Mouse (Mus musculus) midbrain, embryonic 12.5 days (tissue): ENCODE results near the gene Zfp276. TPM values are rescaled to one million over a fixed set of nuclear protein-coding genes. Genes with fewer than 3 reads are reported as not detected.
A peak's percentile ranks its signal among the peaks of the same experiment; 100 is the strongest.

Experiments
- ATAC-seq: fragments of 200-750 bp; cut with Nextera tagmentation; 2 replicates; pipeline ENCODE4 v1.8.0; 2017; ENCODE audit warnings: low read depth, moderate TSS enrichment, moderate library complexity; ENCODE audit not compliant: low FRiP score
- H3K27ac ChIP-seq: fragments of 300-500 bp; sonication (generic); replicated peaks from 2 replicates; pipeline ENCODE4 v1.5.1; 2016; ENCODE audit warnings: mild to moderate bottlenecking
- H3K27me3 ChIP-seq: fragments of 300-500 bp; sonication (generic); 2 replicates; pipeline ENCODE4 v1.6.1; 2016; ENCODE audit warnings: mild to moderate bottlenecking
- H3K36me3 ChIP-seq: fragments of 300-500 bp; sonication (generic); 2 replicates; pipeline ENCODE4 v1.6.1; 2016
- H3K4me1 ChIP-seq: fragments of 300-500 bp; sonication (generic); 2 replicates; pipeline ENCODE4 v1.6.1; 2016
- H3K4me2 ChIP-seq: fragments of 300-500 bp; sonication (generic); replicated peaks from 2 replicates; pipeline ENCODE4 v1.6.1; 2016; ENCODE audit warnings: mild to moderate bottlenecking, moderate library complexity
- H3K4me3 ChIP-seq: fragments of 300-500 bp; sonication (generic); 2 replicates; pipeline ENCODE4 v1.5.1; 2016; ENCODE audit warnings: mild to moderate bottlenecking
- H3K9ac ChIP-seq: fragments of 300-500 bp; sonication (generic); replicated peaks from 2 replicates; pipeline ENCODE4 v1.6.1; 2016; ENCODE audit warnings: mild to moderate bottlenecking, moderate library complexity
- H3K9me3 ChIP-seq: fragments of 300-500 bp; sonication (generic); 2 replicates; pipeline ENCODE4 v1.6.1; 2016; ENCODE audit warnings: mild to moderate bottlenecking
- WGBS: fragments of 180-500 bp; shearing (Covaris S2); methylation state at CpG from one replicate; pipeline ENCODE4 v1.1.7; 2016; 5-methylcytosine and 5-hydroxymethylcytosine counted together
- polyA plus RNA-seq: library from polyadenylated mRNA; unstranded; fragments of >200 nt; fragmentation: Nextera tagmentation; extraction: Ambion mirVana; gene quantifications from 2 replicates; pipeline ENCODE4 v1.2.1, GENCODE M21; 2016

Gene Zfp276
- polyA plus RNA-seq, 1 experiment from 2014 or later, result 28.2 TPM

DNA sequence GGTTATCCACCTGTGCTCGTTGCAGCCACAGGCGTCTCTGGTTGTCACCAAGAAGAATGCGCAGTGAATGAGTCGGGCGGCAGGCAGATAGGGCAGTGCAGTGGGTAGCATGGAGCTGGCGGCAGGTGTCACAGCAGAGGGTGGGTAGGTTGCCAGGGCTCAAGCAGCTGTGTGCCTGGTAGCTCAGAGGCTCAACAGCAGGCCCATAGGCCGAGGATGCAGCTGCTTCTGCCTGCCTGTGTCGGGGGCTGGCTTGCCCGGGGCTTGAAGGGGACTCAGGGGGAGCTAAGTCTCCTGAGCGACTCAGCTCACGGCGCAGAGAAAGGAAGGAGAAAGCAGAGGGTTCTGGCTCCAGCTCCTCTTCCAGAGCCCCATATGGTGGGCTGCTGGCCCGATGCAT lies 20.7 kb upstream of the Zfp276 start:
- Histone ChIP-seq H3K4me2 (no peak overlapping the region), H3K27me3 (peaks cover 42% of the 10 kb centered on the region), H3K9me3 (no peaks in the 10 kb centered on the region), H3K36me3 (peaks cover 12% of the 10 kb centered on the region), H3K27ac (no peak overlapping the region), H3K9ac (no peak overlapping the region), H3K4me1 (peaks cover 22% of the 10 kb centered on the region), H3K4me3 (no peak overlapping the region)
- no peak for ATAC-seq
- WGBS, result 59% methylated on average over 13 of the region's 13 CpGs

DNA sequence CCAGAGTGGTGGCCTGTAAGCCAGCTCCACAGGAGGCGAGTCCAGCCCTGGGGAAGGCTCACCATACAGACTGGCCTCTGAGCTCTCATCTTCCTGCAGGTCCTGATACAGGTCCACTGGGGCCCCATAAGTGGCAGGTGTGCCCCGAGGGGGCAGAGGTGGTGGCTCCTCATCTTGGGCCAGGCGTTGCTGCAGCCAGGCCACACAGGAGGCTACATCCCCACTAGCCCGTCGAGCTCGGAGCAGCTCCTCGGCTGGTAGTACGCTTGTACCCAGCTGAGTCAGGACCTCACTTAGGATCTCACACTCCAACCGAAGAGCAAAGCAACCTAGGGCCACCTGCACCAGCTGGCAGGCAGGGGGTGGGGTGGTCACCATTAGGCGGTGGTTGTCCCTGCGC lies 20.2 kb upstream of the Zfp276 start:
- H3K4me3 ChIP-seq, result no peak overlapping the region

DNA sequence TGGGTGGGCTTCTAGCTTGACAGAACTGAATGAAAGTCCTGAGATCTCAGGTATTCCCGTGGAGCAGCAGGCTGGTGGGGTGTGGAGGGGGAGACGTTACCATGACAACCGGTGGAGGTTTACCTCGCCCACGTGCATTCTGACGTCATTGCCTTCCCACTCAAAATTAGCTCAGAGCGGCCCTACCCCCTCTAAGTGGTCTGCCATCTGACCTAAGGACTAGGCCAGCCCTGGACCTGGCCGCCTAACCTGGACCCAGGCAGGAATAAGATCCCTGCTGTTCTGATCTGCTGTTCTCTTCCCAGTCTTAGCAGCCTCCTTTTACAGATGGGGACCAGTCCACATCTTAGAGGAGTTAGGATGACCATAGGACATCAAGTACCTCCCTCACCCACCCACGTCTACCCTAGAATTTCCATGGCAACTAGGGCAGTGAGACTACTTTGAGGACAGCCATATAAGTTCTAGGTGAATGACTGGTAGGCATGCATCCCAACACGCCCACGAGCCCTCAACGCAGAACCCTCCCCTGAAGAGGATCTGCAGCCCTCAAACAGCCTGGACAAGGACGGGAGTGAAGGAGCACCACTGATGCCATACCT lies 19.0 kb upstream of the Zfp276 start:
- peak overlapping the region; percentile 46 for H3K4me3 ChIP-seq
- H3K4me2 ChIP-seq, result peak overlapping the region; percentile 82
- no peaks in the 10 kb centered on the region for H3K9me3 ChIP-seq
- no peak for ATAC-seq
- WGBS, result 41% methylated on average over 13 of the region's 13 CpGs
- peaks cover 42% of the 10 kb centered on the region for H3K27me3 ChIP-seq
- H3K27ac ChIP-seq, result no peak overlapping the region
- peak overlapping the region; percentile 59 for H3K9ac ChIP-seq
- H3K36me3 ChIP-seq, result no peaks in the 10 kb centered on the region
- peaks cover 22% of the 10 kb centered on the region for H3K4me1 ChIP-seq

More for the DNA sequence above, 20.2 kb upstream of the Zfp276 start:
- H3K9ac ChIP-seq, result no peak overlapping the region
- peaks cover 22% of the 10 kb centered on the region for H3K4me1 ChIP-seq
- H3K27me3 ChIP-seq, result peaks cover 42% of the 10 kb centered on the region
- no peaks in the 10 kb centered on the region for H3K9me3 ChIP-seq
- 81% methylated on average over 11 of the region's 11 CpGs for WGBS
- no peak for ATAC-seq
- peaks cover 7% of the 10 kb centered on the region for H3K36me3 ChIP-seq
- H3K27ac ChIP-seq, result no peak overlapping the region
- H3K4me2 ChIP-seq, result no peak overlapping the region

DNA sequence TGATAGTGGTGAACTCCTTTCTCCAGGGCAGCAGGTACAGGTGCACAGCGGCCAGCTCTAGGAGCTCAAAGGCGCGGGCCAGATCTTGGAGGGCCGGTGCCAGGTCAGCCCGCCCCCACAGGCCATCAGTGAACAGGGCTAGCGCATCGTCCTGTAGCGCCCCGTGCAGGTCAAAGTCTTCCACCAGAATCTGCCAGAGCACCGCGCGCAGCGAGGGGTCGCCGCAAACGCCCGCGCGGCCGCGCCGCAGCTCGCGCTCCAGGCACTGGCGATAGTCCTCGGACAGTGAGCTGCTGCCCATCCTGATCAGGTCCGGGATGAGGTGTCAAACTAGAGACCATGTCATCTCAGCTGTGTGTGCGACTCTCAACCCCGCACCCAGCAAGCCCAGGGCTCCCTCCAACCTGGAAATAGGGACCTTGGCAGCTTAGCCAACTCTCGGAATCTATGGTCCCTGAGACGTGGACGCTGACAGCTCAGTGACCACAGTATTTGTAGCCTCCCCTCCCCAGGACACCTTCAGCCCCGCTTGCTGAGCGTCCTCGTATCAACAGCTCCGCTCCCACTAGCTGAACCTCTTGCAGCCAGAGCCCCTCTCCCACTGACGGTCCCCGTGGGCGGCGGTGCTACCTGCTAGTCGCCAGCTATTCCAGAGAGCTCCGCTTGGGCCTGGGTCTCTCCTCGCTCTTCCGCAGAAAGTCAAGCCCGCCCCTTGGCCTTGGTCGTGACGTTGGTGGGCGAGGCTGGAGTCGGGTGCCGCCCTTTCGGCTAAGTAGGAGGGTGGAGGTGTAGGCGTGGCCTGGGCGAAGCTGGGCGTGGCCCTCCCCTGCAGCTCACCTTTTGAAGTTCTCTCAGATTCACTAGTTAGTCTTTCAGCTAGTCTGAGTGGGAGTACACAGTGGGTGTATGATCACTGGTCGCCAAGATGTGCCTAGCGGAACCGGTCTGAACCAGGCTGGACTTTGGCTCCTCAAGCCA lies 18.2 kb upstream of the Zfp276 start, which contains the start of gene Spata2l:
Gene Spata2l (minus strand): TSS at position 714 of the 978 bp plus-strand sequence.
- H3K9ac ChIP-seq, result peak within 1 kb of the TSS; percentile 59
- 2% methylated on average over 57 of the region's 57 CpGs for WGBS
- no peaks in the 10 kb centered on the region for H3K9me3 ChIP-seq
- H3K27me3 ChIP-seq, result peaks cover 42% of the 10 kb centered on the region
- ATAC-seq, result peak; percentile 75
- H3K27ac ChIP-seq, result no peak within 1 kb of the TSS
- H3K36me3 ChIP-seq, result no peaks in the 10 kb centered on the region
- H3K4me2 ChIP-seq, result peak within 1 kb of the TSS; percentile 82
- H3K4me3 ChIP-seq, result peak within 1 kb of the TSS; percentile 46
- H3K4me1 ChIP-seq, result peaks cover 22% of the 10 kb centered on the region

DNA sequence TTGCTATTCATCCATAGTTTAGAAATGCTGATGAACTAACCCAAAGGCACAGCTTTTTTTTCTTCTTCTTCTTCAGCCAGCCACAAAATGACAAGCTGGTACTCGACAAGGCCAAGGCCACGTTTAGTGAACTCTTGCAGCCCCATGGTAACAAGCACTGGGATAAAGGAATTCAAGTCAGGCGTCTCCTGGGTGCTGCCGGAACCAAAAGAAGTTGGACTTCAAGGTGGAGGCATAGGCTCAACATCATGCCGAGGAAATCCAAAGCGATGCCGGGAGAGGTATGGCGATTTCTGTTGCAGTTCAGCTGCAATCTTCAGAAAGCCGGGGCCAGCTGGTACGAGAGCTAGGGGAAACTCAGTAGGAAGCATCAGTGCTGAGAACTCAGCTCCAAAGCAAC lies 14.6 kb upstream of the Zfp276 start:
- peaks cover 21% of the 10 kb centered on the region for H3K4me1 ChIP-seq
- H3K36me3 ChIP-seq, result peaks cover 30% of the 10 kb centered on the region
- no peaks in the 10 kb centered on the region for H3K9me3 ChIP-seq
- H3K27ac ChIP-seq, result no peak overlapping the region
- H3K27me3 ChIP-seq, result peaks cover 24% of the 10 kb centered on the region
- ATAC-seq, result no peak
- H3K4me2 ChIP-seq, result no peak overlapping the region
- 84% methylated on average over 10 of the region's 10 CpGs for WGBS
- no peak overlapping the region for H3K4me3 ChIP-seq
- no peak overlapping the region for H3K9ac ChIP-seq

DNA sequence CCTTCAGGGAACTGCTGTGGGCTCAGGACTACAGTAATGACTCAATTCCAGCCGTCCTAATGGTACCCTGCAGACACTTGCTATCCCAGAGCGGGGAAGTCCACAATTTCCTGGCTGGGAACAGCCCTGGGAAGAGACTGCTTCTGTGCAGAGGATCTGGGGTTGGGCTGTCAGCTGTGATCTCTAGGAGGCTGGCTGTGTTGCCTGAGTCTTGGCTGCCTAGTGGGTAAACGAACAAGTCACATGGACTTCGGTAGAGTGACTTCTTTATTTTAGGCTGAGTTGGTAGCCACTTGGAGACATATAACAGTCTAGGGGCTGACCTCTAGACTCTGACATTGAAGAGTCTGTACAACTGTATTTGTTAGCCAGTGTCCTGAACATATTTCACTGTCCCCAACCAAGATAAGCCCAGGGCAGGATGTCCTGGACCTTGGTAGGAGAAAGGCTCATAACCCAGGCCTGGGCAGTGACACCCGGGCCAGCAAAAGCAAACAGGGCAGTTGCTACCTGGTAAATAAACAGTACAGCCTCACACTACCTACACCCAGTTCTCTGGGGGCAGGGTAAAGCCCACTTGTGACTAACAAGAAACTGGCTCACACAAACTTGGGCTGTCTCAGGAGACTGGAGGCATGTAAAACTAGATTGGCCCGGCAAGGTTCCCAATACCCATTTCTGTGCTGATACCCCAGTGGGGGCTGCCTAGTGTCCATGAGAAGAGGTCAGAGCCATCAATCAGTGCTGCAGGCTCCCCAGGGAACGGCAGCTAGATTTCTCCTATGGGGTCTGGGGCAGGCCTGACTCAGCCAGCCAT lies 11.7 kb upstream of the Zfp276 start:
- no peak for ATAC-seq
- Histone ChIP-seq H3K27me3 (no peaks in the 10 kb centered on the region; the same call in 1 of the 2 replicates), H3K9ac (no peak overlapping the region), H3K4me3 (no peak overlapping the region), H3K4me1 (no peaks in the 10 kb centered on the region), H3K4me2 (no peak overlapping the region), H3K36me3 (peaks cover 59% of the 10 kb centered on the region), H3K9me3 (no peaks in the 10 kb centered on the region), H3K27ac (no peak overlapping the region)
- WGBS, result 93% methylated on average over 7 of the region's 7 CpGs

DNA sequence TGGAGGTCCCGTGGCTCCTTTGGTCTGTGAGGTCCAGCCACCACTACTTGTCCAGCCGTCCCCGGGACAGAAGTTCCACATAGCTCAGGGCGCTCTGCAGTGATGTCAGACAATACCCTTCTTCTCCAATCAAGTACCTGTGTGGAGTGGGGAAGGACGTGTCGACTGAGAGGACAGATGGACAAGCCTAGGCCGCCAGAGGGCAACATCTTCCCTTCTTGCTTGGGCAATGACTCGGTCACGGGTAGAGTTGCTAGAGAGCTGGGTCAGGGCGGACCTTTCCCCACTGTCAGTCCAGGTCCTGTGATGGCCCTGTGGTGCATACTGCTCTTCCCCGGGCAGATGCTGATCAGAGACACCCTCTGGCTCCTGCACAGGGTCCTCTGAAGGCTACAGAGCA lies 10.9 kb upstream of the Zfp276 start:
- ATAC-seq, result no peak
- no peaks in the 10 kb centered on the region for H3K4me1 ChIP-seq
- no peaks in the 10 kb centered on the region; the same call in 1 of the 2 replicates for H3K27me3 ChIP-seq
- no peak overlapping the region for H3K4me3 ChIP-seq
- H3K27ac ChIP-seq, result no peak overlapping the region
- H3K36me3 ChIP-seq, result peaks cover 67% of the 10 kb centered on the region
- H3K4me2 ChIP-seq, result no peak overlapping the region
- WGBS, result 67% methylated on average over 11 of the region's 11 CpGs
- H3K9me3 ChIP-seq, result no peaks in the 10 kb centered on the region
- no peak overlapping the region for H3K9ac ChIP-seq

DNA sequence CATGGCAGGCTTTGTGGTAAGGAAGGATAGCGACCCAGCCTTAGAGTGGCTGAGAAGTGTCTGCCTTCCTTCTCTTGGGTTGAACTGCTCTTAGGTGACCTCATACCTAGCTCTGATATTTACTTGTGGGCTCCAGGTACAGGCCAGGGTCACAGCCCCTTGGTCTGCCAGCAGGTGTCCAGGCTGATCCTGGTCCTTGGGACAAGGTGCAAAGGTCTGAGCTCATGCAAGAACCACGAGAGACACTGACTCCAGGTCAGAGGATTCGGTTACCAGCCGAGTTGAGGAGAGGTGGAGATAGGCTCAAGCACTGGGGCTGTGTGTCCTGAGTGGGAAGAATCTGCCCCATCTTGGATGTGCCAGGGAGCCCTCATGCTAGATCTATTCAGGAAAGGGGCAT lies 9.6 kb upstream of the Zfp276 start:
- Histone ChIP-seq H3K4me2 (no peak overlapping the region), H3K27me3 (no peaks in the 10 kb centered on the region), H3K36me3 (peaks cover 80% of the 10 kb centered on the region), H3K4me1 (no peaks in the 10 kb centered on the region), H3K4me3 (no peak overlapping the region), H3K9me3 (no peaks in the 10 kb centered on the region), H3K27ac (no peak overlapping the region), H3K9ac (no peak overlapping the region)
- ATAC-seq, result no peak
- WGBS, result over 99% methylated on average over 4 of the region's 4 CpGs

DNA sequence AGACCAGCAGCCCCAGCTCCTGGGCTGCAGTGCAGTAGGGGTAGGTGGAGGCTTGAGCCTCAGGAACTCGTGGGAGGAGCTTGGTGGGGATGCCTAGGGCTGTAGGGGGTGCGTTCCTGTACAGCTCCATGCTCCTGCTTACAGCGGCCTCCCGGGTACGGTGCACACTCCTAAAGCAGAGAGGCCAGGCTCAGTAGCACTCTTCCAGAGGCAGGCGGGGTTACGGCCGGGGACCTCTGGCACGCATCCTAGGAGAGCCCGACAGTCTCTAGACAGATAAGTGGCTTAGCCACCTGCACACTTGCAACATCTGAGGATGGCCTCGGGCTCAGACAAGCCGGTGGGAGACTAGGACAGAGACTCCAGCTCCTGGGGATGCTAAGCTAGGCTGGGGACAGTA lies 8.5 kb upstream of the Zfp276 start:
- ATAC-seq, result no peak
- no peaks in the 10 kb centered on the region for H3K9me3 ChIP-seq
- H3K27ac ChIP-seq, result no peak overlapping the region
- no peak overlapping the region for H3K4me3 ChIP-seq
- H3K4me1 ChIP-seq, result no peaks in the 10 kb centered on the region
- 90% methylated on average over 12 of the region's 12 CpGs for WGBS
- H3K9ac ChIP-seq, result no peak overlapping the region
- no peak overlapping the region for H3K4me2 ChIP-seq
- H3K36me3 ChIP-seq, result peaks cover 90% of the 10 kb centered on the region
- H3K27me3 ChIP-seq, result no peaks in the 10 kb centered on the region

DNA sequence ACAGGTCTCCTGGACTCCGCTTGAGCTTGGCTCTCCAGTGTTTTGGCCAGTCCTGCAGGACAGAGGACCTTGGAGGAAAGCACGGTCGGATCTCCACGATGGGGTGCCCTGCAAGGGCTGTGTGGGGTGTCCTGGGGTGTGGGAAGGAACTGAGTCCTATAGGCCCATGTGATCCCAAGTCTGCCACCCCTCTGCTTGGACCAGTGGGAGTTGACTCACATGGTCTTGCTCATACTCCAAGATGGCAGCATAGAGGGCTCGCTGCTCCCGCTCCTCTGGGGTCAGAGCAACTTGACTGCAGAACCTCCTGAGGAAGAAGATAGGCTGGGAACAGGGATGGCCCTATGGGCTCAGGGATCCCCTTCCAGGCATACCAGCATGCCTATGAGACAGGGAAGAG lies 6.2 kb upstream of the Zfp276 start:
- ATAC-seq, result no peak
- H3K9me3 ChIP-seq, result no peaks in the 10 kb centered on the region
- H3K4me3 ChIP-seq, result no peak overlapping the region
- H3K9ac ChIP-seq, result no peak overlapping the region
- H3K27me3 ChIP-seq, result no peaks in the 10 kb centered on the region
- no peak overlapping the region for H3K27ac ChIP-seq
- H3K4me2 ChIP-seq, result no peak overlapping the region
- H3K36me3 ChIP-seq, result peaks cover 86% of the 10 kb centered on the region
- 94% methylated on average over 6 of the region's 6 CpGs for WGBS
- H3K4me1 ChIP-seq, result peaks cover 3% of the 10 kb centered on the region

DNA sequence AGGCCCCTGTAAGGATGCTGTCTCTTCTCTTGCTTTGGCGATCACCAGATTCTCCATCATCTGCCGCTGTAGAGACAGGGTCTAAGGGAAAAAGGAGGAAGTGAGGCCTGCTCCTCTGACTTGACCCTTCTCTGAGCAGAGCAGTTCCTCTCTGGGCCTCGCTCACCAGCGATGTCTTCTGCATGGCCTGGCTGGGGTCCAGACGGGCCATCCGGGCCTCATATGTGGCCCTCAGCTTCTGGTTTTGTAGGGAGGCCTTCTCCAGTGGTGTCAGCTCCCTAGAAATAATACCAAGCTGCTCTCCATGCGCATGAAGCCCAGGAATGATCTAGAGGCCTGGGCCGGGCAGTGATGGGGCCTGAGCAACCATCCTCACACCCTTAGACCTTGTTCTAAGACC lies 5.4 kb upstream of the Zfp276 start:
- Histone ChIP-seq H3K36me3 (peaks cover 78% of the 10 kb centered on the region), H3K4me2 (no peak overlapping the region)
- WGBS, result 92% methylated on average over 8 of the region's 8 CpGs

More for the DNA sequence above, 5.4 kb upstream of the Zfp276 start:
- H3K27ac ChIP-seq, result no peak overlapping the region
- peaks cover 10% of the 10 kb centered on the region for H3K4me1 ChIP-seq
- no peak overlapping the region for H3K9ac ChIP-seq
- H3K4me3 ChIP-seq, result no peak overlapping the region
- H3K27me3 ChIP-seq, result no peaks in the 10 kb centered on the region
- no peak for ATAC-seq
- H3K9me3 ChIP-seq, result no peaks in the 10 kb centered on the region
